Mouse (Mus musculus): ENCODE data around the gene Ten1.
A peak's percentile ranks its signal among the peaks of the same experiment; 100 is the strongest.

The Ten1 gene

DNA sequence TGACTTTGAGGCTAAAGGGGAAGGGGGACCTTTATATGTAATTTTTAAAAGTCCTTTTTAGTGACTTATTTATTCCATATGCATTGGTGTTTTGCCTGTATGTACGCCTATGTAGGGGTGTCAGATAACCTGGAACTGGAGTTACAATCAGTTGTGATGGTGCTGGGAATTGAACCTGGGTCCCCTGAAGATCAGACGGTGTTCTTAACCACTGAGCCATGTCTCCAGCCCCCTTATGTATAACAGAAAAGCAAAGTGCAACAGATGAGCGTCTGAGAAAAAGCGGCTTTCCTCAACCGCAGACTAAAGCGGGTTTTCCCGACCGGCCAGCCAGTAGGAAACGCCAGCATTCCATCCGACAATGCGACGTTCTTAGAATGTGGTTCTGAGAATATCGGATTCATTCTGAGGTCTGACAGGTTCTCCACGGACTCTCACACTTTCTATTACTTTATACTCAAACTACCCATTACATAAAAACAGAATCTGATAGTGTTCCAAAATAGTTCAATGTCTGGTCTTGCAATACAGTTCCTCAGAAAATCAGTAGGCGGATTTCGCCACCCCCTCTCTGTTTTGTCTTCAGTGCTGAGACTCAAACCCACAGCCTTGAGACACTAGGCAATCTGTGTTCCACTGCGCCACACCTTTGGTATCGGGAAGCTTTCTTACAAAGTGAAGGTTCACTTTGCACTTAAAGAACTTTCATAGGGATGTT, 1.6 kb upstream of the Ten1 start:
- no peak for DNase-seq (ENCODE audit: low read depth, low spot score)

DNA sequence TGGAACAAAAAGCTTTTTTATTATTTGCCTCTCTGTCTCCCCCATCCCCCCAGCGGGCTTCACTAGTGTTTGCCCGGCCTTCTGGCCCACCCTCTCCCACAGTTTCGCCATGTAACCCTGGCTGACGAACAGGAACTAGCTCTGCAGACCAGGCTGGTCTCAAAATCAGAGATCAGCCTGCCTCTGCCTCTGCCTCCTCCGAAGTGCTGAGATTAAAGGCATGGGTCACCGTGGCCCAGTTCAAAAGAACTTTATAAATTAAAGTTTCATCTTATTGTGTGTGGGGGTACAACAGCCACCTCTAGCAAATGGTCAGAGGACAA, 1.1 kb upstream of the Ten1 start:
- no peak for DNase-seq (ENCODE audit: low read depth, low spot score)

DNA sequence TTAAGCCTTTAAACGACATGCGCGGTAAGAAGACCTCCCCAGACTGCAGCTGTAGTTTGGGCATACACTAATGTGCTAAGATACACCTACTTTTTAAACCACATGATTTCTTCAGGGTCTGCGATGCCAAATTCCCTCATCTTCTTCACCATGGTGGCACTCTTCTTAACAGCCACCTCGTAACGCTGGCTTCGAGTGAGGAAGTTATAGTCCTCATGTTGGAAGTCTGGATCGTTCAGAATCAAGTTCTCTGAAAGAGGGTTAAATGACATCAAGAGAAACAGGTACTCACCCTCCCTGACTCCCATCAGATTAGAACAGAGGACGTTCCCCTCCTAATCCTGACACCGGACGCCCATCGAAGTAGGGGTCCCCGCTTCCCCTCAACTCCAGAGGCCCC, 523 bp upstream of the Ten1 start:
- no peak for DNase-seq (ENCODE audit: low read depth, low spot score)

DNA sequence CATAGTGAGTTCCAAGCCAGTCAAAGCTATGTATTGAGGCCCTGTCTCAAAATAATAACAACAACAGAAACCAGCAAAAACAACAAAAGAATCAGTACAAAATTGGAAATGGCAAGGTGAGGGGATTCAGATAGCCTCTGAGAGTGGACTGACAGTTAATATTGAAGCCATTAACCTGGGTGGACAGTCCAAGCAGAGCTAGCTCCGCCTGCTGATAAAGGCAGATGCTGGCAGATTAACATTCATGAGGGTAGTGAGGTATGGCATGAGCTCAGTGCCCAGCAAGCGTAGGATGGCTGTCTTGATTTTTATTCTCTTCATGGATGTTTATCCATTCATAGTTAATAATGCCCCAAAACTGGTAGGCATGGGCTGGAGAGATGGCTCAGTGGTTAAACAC, 2.5 kb downstream of the Ten1 start:
- DNase-seq (ENCODE audit: low read depth, low spot score): no peak

DNA sequence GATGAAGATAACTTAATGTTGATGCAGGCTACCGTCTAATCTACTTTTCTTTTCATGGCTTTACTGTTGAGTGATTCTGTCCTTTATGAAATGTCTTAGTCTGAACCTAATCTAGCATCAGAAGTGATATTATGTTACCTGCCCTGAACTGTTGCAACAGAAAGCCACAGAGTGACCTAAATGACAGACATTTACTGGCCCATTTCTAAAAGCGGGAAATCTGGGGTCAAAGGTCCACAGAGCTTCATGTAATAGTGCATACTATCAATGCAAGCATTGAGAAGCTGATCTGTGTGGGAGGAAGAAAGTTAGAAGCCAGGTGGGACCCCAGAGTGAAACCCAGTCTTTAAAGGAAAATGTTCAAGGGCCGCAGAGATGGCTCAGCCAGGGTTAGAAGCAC, 4.5 kb downstream of the Ten1 start:
- DNase-seq (ENCODE audit: low read depth, low spot score): no peak

DNA sequence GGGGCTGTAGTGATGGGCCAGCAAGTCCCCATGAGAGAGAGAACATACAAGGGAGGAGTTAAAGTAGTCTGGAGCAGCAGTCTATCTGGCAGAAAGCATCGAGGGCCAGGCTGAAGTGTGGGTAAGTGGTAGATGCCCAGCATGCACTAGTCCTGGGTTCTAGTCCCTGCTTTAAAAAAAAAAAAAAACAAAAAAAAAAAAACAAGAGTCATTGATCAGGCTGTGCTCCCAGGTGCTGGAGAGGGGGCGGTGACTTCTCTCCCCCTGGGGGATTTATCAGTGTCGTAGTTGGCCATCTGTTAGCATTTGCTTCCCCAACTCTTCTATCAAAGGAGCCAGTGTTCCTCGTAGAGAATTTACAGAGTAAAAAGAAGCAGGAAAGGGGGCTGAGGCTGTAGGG, 8.0 kb downstream of the Ten1 start:
- DNase-seq (ENCODE audit: low read depth, low spot score): no peak

DNA sequence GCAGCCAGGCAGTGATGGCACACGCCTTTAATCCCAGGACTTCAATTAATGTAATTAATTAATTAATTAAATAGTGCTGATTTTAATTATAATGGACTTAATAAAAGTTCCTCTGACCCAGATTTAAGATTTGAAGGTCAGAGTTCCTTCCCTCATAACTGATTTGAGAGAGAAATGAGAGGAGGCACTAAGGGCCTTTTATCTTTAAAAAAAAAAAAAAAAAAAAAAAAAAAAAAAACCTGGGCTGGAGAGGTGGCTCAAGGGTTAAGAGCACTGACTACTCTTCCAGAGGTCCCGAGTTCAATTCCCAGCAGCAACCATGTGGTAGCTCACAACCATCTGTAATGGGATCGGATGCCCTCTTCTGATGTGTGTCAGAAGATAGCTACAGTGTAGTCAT, 10.0 kb downstream of the Ten1 start:
- no peak for DNase-seq (ENCODE audit: low read depth, low spot score)

DNA sequence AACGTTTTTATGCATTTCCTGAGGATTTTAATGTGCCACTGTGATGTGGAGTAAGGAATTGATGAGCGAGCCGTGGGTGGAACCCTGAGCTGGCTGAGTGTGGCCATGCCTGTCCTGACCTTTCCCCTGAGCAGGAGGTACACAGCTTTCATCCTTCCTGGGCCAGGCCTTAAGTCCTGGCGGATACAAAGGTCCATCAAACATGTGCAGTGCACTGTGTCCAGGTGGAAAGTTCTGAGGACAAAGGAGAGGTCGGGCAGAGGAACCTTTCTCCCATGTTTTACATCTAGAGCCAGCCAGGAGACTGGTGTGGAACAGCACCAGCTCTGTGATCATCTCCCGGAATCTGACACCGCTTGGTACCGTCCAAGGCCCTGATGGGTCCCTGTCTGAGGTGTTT, 10.6 kb downstream of the Ten1 start:
- no peak for DNase-seq (ENCODE audit: low read depth, low spot score)

DNA sequence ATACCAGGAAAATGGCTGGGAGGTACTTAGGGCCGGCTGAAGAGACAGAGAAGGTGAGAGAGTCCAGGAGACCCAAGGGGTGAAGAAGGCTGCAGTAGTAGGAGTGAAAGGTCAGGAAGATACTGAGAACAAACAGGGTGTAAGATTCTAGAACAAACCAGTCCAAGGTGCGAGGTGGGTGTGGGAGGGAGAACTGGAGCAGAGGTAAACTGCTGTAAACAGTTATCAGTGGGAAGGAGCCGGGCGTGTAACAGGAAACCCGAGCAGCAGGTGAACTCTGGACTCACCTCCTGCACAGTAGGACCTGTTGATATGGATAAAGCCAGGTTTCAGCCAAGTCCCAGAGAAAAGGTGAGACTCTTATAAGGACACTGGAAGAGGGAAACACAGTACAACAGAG, 12.0 kb downstream of the Ten1 start:
- DNase-seq (ENCODE audit: low read depth, low spot score): no peak

DNA sequence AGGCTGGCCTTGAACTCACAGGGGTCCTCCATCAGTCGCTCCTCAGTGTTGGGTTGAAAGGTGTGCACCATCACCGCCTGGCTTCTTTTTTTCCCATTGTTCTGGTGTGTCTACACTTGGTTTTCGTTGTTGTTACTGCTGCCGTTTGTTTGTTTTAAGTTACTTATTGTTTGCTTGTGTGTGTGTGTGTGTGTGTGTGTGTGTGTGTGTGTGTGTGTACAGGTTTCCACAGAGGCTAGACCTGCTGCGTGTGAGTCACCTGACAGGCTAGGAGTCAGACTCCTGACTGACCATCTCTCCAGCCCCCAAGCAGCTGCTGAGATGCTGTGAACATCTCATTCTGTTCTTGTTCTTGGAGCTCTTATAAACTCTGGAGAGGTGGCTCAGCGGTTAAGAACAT, 14.2 kb downstream of the Ten1 start:
- DNase-seq (ENCODE audit: low read depth, low spot score): no peak

DNA sequence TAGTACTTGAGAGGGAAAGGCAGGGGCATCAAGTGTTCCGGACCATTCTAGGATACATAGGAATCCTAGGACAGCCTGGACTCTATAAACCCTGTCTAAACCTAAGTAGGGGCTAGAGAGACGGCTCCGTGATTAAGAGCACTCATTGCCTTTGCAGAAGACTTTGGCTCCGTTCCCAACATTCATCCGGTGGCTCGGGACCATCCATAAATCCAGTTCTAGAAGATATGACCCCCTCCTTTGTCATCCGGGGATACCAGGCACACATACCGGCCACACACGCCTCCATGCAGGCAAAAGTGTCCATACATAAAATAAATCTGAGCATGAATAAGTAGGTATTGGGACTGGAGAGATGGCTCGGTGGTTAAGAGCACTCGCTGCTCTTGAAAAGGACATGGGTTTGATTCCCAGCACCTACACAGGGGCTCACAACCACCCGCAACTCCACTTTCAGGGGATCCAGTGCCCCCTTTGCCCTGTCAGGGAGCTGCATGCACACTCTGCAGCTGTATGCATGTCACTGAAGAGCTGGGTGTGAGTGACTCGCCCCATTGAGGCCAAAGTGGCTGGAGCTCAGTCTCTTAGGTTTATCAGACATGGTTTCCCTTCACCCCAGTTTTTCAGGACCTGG, 15.3 kb downstream of the Ten1 start:
- no peak for DNase-seq (ENCODE audit: low read depth, low spot score)

DNA sequence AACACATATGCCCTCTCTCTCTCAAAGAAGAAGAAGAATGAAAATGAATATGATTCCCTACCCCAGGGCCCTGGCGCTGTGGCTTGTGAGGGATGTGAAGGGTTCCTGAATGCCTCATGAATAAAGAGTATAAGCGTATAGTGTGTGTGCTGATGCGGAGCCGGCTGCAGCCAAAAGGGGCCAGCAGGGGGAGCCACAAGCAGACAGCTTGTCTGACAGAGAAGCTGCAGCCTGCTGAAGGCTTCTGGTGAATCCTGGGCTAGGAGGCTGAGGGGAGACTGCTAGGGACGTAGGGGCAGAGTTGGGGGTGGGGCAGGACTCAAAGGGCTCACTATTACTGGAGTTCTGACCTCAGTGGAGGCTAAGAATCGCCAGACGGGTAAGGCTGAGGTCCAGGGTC, 16.5 kb downstream of the Ten1 start:
- DNase-seq (ENCODE audit: low read depth, low spot score): peak; percentile 57

DNA sequence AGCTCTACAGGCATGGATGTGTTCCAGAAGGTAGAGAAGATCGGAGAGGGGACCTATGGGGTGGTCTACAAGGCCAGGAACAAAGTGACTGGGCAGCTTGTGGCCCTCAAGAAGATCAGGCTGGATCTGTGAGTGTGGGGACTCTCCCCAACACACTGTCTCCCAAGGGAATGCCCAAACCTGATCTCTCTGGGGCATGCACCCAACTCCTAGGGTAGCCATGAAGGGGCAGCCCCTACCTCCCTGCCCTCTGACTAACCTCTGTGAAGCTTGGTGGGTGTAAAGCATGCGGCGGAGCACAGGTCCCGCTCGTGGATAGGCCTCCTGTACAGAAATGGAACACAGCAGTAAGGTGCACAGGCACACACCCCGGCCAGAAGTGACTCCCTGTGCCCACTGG, 17.3 kb downstream of the Ten1 start:
- DNase-seq (ENCODE audit: low read depth, low spot score): no peak

DNA sequence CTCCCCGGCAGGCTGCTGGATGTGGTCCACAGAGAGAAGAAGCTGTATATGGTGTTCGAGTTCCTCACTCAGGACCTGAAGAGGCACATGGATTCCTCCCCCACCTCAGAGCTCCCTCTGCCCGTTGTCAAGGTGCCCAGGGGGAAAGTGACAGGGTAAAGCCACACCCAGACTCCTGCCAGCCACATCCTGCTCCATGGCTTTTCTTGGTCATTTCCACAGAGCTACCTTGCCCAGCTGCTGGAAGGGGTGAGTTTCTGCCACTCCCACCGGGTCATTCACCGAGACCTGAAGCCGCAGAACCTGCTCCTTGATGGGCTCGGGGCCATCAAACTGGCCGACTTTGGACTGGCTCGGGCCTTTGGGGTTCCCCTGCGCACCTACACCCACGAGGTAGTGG, 17.9 kb downstream of the Ten1 start:
- DNase-seq (ENCODE audit: low read depth, low spot score): no peak

DNA sequence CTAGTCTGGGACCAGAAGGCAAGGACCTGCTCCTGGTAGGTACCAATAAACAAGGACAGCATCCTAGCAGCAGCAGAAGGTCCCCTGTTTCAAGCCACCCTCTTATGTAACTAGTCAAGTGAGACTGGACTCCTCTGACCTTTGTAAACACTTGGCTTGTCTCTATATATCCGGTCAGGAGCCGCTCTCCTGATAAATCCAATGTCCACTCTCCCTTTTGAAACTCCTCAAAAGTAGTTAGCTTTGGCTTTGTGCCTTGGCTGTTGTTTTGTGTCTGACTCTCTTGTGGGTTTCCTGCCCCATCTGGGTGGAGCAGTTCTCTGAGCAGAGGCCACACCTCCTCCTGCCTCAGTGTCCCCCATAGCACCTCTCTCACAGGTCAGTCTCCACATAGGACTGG, 19.6 kb downstream of the Ten1 start:
- no peak for DNase-seq (ENCODE audit: low read depth, low spot score)

DNA sequence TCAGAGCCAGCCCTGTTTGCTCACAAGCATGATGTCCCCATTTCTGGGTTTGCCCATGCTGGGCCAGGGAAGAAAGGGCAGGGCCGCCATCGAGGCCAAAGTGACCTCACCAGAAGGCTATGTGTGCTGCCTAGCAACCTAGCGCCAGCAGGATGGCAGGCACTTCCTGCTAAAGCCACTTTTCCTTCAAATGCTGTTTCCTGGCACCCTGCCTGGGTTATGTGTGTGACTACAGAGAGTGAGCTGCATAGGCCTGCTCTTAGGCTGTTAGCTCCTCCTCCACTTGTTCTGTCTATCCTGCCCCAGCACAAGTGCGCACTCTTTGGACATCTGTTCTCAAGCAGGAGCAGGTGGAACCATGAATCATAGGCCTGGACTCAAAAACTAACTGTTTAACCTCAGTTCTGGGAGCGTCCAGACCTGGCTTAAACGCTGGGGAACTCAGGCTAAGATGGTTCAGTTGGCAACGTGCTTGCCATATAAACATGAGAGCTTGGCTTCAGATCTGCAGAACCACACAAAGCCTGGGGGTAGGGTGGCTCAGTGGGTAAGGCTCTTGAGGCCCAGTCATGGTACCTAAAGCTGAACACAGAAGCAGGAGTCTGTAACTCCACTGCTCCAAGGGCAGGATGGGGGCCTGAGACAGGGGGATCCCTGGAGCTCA, 20.2 kb downstream of the Ten1 start:
- DNase-seq (ENCODE audit: low read depth, low spot score): no peak

DNA sequence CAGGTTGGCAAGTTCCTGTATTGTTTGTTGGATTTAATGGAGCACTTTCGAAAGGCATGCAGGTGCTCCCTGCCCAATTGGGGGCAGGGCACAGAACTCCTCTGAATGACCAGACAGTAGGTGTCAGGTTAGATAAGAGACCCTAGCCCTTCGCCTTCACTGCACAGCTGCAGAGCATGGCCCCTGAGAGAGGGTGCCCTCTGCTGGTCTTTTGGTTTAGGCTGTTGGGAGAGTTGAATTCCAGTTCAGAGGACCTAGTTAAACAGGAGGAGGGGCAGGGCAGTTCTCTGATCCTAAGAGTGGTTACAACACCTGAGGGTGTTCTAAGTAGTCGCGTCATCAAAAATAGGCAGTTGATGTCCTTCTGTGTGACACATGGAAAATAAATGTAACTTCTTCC, 21.2 kb downstream of the Ten1 start:
- DNase-seq (ENCODE audit: low read depth, low spot score): peak; percentile 55

DNA sequence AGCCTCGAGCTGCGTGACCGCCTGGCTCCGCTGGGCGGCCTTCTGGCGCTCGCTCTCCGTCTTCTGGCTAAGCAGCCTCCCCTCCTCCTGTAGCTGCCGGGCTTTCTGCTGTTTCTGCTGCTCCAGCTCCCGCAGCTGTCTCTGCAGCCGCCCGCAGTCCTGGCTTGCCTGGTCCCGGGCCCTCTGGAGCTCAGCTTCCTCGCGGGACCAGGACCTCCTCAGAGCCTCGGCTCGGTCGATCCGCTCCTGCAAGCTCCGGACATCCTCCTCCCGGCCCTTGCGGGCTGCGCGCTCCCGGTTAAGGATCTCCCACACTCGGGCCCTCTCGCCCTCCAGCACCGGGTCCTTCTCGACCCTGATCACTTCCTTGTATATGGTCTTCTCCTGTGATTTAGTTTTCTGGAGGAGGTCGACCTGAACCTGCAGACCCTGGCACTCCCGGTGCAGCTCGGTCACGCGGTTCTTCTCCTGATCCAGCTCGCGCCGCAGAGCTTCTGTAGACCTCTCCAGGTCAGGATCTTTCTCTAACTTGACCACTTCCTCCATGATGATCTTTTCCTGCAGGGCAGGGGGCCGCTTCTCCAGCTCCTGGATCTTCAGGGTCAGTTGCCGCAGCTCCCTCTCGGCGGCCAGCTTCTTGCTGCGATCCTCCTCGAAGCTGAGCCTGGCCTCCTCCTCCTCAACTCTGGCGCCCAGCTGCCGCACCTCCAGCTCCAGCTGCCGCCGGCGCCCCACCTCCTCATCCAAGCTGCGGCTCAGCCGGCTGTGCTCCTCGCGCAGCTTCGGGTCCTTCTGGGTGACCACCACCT, 23.5 kb downstream of the Ten1 start:
- DNase-seq (ENCODE audit: low read depth, low spot score): no peak

DNA sequence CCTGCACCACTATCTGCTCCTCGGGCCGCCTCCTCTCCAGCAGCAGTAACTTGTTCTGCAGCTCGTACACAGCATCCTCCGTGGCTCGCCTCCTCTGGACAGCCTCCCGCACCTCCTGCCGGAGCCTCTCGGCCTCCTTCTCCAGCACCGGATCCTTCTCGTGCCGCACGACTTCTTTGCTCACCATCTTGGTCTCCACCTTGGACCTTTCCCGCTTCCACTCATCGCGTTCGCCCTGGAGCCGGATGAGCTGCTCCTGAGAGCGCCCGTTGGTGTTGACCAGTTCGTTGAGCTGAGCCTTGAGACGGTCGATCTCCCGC, 24.0 kb downstream of the Ten1 start:
- DNase-seq (ENCODE audit: low read depth, low spot score): no peak

DNA sequence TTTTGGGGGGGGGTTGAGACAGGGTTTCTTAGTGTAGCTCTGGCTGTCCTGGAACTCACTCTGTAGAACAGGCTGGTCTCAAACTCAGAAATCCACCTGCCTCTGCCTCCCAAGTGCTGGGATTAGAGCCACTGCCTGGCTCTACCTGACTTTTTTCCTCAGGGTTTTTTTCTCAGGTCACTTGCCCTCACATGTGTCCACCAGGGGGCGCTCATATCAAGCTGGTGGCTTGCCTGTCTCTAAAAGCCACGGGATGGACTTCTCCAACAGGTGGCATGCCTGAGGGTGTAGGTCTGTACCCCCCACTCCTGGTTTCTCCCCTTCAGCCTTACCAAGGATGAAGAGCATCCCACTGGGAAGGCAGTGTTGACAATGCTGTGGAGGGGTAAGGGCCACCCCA, 27.8 kb downstream of the Ten1 start:
- peak; percentile 80 for DNase-seq (ENCODE audit: low read depth, low spot score)

DNA sequence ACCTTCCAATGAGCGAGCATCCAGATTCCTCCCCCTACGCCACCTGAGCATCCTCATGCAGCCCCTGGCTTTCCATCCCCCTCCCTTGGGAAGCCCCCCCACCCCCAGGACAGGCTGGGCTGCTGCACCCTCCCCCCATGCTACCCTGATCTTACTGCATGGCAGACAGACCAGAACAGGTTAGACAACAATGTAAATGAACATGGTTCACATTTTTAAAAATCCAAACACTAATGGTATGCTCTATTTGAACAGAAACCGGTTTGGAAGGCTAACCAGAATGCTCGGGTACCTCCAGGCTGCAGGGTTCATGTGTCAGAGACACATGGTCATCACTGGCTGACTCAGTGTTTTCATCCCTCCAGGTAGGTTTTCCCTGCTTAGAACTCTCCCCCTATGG, 30.0 kb downstream of the Ten1 start:
- no peak for DNase-seq (ENCODE audit: low read depth, low spot score)

DNA sequence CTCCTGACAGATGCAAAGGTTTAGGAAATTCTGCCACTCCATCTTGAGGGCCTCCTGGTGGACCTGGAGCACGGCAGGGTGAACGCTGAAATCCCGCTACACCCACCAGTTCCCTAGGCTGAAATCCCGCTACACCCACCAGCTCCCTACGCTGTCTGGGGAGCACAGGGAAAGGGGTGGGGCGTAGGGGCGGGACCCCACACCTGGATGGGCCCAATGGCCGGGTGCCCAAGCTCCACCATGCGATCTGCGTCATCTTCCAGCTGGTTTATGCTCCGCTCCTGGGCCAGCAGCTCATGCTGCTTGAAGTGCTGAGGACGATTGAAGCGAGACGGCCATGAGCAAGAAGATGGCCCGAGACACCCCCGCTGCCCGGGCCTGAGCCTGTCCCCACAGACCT, 33.8 kb downstream of the Ten1 start:
- DNase-seq (ENCODE audit: low read depth, low spot score): no peak

DNA sequence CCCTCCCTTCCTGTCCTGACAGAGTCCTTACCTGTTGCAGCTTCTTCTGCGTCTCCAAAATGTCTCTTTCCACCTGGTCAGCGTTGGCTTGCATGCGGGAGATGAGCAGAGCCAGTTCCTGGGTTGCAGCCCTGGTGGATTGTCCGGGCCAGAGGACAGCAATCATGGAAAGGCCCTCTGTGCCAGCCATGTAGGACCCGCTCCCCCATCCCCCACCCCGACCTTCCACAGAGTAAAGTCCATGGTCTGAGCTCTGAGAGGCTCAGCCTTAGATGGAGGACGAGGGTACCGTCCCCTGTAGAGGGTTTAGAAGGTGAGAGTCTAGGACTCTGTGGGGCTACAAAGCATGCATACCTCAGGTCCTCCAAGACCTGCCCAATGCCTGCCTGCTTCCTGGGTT, 36.2 kb downstream of the Ten1 start:
- no peak for DNase-seq (ENCODE audit: low read depth, low spot score)

Data from A20 (cell line).